Mouse (Mus musculus): ENCODE data around the gene Fkbp5. TPM values are rescaled to one million over a fixed set of nuclear protein-coding genes. Genes with fewer than 3 reads are reported as not detected.

Gene Fkbp5
- total and polyA plus RNA-seq, 3 experiments = 14.4 to 31.4 (median 22.6) TPM

DNA sequence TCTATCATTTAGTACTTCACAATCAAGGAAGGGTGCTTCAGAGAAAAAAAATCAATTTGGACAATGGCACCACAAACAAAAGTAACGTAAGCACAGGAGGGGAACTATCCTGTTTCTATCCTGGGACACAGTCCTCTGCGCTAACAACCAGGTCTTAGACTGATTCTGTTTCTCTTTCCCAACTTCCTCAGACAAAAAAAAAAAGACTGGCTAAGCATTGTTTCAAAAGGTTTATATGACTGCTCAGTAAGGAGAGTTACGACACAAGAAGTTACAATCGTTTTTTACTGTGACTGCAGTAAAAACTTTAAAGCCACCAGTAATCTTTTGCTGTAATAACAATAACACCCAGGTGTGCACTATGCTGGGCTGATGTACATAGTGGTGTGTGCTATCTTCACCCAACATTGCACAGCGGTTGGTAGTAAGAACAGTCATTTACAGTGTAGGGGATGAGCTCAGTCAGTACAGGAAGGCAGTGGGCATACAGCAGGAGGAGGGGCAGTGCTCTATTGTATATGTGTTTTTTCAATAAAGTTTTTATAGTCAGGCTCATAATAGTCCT lies 82.3 kb downstream of the Fkbp5 start:
- no peak for DNase-seq (ENCODE audit: extremely low read depth)
- H3K4me2 ChIP-seq (ENCODE audit: insufficient read depth, low read depth, poor library complexity, severe bottlenecking) = no peak overlapping the region
- H3K27me3 ChIP-seq (replicated peaks) = no peaks in the 10 kb centered on the region
- no peak for TF ChIP-seq CHD2 (IDR thresholded peaks at IDR 0.05; ENCODE audit: low read length)
- no peak for TF ChIP-seq KAT2A (IDR thresholded peaks at IDR 0.05; ENCODE audit: insufficient replicate concordance, low read length)
- no peak for TF ChIP-seq MYC (IDR thresholded peaks at IDR 0.05; ENCODE audit: low read depth, low read length)
- TF ChIP-seq NRF1 (IDR thresholded peaks at IDR 0.05; ENCODE audit: low read depth, low read length) = no peak
- no peak for TF ChIP-seq ELF1 (IDR thresholded peaks at IDR 0.05; ENCODE audit: low read depth, low read length)
- TF ChIP-seq MAX (IDR thresholded peaks at IDR 0.05; ENCODE audit: low read length) = no peak
- no peaks in the 10 kb centered on the region for H3K4me1 ChIP-seq (ENCODE audit: control insufficient read depth in 1 of 2, insufficient read depth in 2 of 2)
- no peaks in the 10 kb centered on the region for H3K9me3 ChIP-seq (replicated peaks; ENCODE audit: low read length)
- dilution Hi-C loops (cut with MboI; ENCODE audit: extremely low pct_ligation_motif_present, extremely low pct_unique_long_range_greater_than_20kb, low sequenced_read_pairs) = no loop called here
- peaks cover 9 to 58% of the 10 kb centered on the region in 2 experiments for H3K36me3 ChIP-seq (replicated peaks in 1 of 2; ENCODE audit: control insufficient read depth in 1 of 2, insufficient read depth in 1 of 2, low read length in 1 of 2)
- no peak overlapping the region for H3K9ac ChIP-seq (ENCODE audit: insufficient read depth, low read depth)
- no peak overlapping the region for H3K4me3 ChIP-seq (replicated peaks in 1 of 3; ENCODE audit: low read depth in 2 of 3, low read length in 2 of 3, poor library complexity in 1 of 3)
- in situ Hi-C loops (cut with MboI; ENCODE audit: low pct_ligation_motif_present, low pct_unique_long_range_greater_than_20kb, low sequenced_read_pairs) = no loop called here
- no peak overlapping the region for H3K27ac ChIP-seq (ENCODE audit: insufficient read depth, low read depth)
- H3K79me2 ChIP-seq (replicated peaks; ENCODE audit: control insufficient read depth, extremely low read depth, insufficient read depth, poor library complexity, severe bottlenecking) = no peaks in the 10 kb centered on the region

DNA sequence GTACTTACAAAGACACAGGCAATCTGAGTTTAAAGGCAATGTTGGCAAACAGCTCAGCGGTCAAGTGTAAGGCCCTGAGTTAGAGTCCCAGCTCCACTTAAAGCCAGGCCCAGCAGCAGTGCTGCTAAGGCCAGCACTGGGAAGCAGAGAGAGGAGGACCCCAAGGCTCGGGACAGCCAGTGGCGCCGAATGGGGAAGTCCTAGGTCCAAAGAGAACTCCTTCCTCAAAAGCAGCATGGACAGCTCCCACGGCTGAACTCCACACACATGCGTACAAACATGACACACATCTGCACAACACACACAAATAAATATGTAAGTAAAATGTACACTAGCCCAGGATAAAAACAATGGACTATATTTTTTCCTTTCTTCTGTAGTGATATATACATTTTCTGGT lies 84.3 kb downstream of the Fkbp5 start:
- no peaks in the 10 kb centered on the region; a peak in 1 of 4 replicates for H3K4me1 ChIP-seq (ENCODE audit: control insufficient read depth in 1 of 2, insufficient read depth in 2 of 2)
- no peak overlapping the region for H3K4me2 ChIP-seq (ENCODE audit: insufficient read depth, low read depth, poor library complexity, severe bottlenecking)
- H3K27ac ChIP-seq (ENCODE audit: insufficient read depth, low read depth) = no peak overlapping the region
- no peak for DNase-seq (ENCODE audit: extremely low read depth)
- H3K4me3 ChIP-seq (replicated peaks in 1 of 3; ENCODE audit: low read depth in 2 of 3, low read length in 2 of 3, poor library complexity in 1 of 3) = no peak overlapping the region
- H3K36me3 ChIP-seq (replicated peaks in 1 of 2; ENCODE audit: control insufficient read depth in 1 of 2, insufficient read depth in 1 of 2, low read length in 1 of 2) = peaks cover 5 to 54% of the 10 kb centered on the region in 2 experiments
- no peak overlapping the region for H3K9ac ChIP-seq (ENCODE audit: insufficient read depth, low read depth)
- H3K79me2 ChIP-seq (replicated peaks; ENCODE audit: control insufficient read depth, extremely low read depth, insufficient read depth, poor library complexity, severe bottlenecking) = no peaks in the 10 kb centered on the region
- dilution Hi-C loops (cut with MboI; ENCODE audit: extremely low pct_ligation_motif_present, extremely low pct_unique_long_range_greater_than_20kb, low sequenced_read_pairs) = no loop called here
- in situ Hi-C loops (cut with MboI; ENCODE audit: low pct_ligation_motif_present, low pct_unique_long_range_greater_than_20kb, low sequenced_read_pairs) = no loop called here
- no peaks in the 10 kb centered on the region for H3K9me3 ChIP-seq (replicated peaks; ENCODE audit: low read length)
- H3K27me3 ChIP-seq (replicated peaks) = no peaks in the 10 kb centered on the region
- no peak for TF ChIP-seq MYC (IDR thresholded peaks at IDR 0.05; ENCODE audit: low read depth, low read length)
- no peak for TF ChIP-seq RAD21 (IDR thresholded peaks at IDR 0.05; ENCODE audit: low read depth, low read length)
- no peak for TF ChIP-seq MEF2A (IDR thresholded peaks at IDR 0.05; ENCODE audit: borderline replicate concordance, low read depth, low read length)
- no peak for TF ChIP-seq EP300 (IDR thresholded peaks at IDR 0.05; ENCODE audit: low read length)
- TF ChIP-seq TBP (conservative IDR thresholded peaks at IDR 0.05; ENCODE audit: low read depth, low read length) = no peak
- TF ChIP-seq ZNF384 (IDR thresholded peaks at IDR 0.05; ENCODE audit: low read depth, low read length) = no peak
- TF ChIP-seq MXI1 (IDR thresholded peaks at IDR 0.05; ENCODE audit: low read depth, low read length) = no peak
- no peak for TF ChIP-seq CTCF (conservative IDR thresholded peaks at IDR 0.05 in 1 of 2, IDR thresholded peaks at IDR 0.05 in 1 of 2; ENCODE audit: low read depth in 2 of 2, low read length in 2 of 2)
- no peak for TF ChIP-seq POLR2AphosphoS2 (IDR thresholded peaks at IDR 0.05; ENCODE audit: low read depth, low read length)
- no peak for TF ChIP-seq USF2 (conservative IDR thresholded peaks at IDR 0.05; ENCODE audit: low read depth, low read length)
- TF ChIP-seq SIN3A (IDR thresholded peaks at IDR 0.05; ENCODE audit: low read length) = no peak
- TF ChIP-seq E2F4 (IDR thresholded peaks at IDR 0.05; ENCODE audit: insufficient replicate concordance, low read depth, low read length) = no peak
- no peak for TF ChIP-seq MAZ (IDR thresholded peaks at IDR 0.05; ENCODE audit: low read depth, low read length)
- TF ChIP-seq JUND (conservative IDR thresholded peaks at IDR 0.05; ENCODE audit: low read depth, low read length) = no peak
- TF ChIP-seq UBTF (IDR thresholded peaks at IDR 0.05; ENCODE audit: low read depth, low read length) = no peak
- TF ChIP-seq ELF1 (IDR thresholded peaks at IDR 0.05; ENCODE audit: low read depth, low read length) = no peak
